Mouse (Mus musculus) G1E (cell line): ENCODE results near the gene Cnfn.

Experiments used
- CTCF ChIP-seq: IDR thresholded peaks from 2 replicates; pipeline ENCODE4 v1.5.1; 2012; ENCODE audit warnings: low read depth, low read length, inconsistent platforms, mixed read lengths
- GATA1 ChIP-seq: IDR thresholded peaks from 2 replicates; pipeline ENCODE4 v1.6.1; 2012; ENCODE audit warnings: borderline replicate concordance, low read length, inconsistent platforms, mixed read lengths
- POLR2AphosphoS5 ChIP-seq: IDR thresholded peaks from 2 replicates; pipeline ENCODE4 v1.6.1; 2012; ENCODE audit warnings: low read depth, low read length, inconsistent platforms; ENCODE audit not compliant: insufficient replicate concordance
- TAL1 ChIP-seq: conservative IDR thresholded peaks from 2 replicates; pipeline ENCODE4 v1.6.1; 2012; ENCODE audit warnings: low read depth, low read length, inconsistent platforms, mixed read lengths

DNA sequence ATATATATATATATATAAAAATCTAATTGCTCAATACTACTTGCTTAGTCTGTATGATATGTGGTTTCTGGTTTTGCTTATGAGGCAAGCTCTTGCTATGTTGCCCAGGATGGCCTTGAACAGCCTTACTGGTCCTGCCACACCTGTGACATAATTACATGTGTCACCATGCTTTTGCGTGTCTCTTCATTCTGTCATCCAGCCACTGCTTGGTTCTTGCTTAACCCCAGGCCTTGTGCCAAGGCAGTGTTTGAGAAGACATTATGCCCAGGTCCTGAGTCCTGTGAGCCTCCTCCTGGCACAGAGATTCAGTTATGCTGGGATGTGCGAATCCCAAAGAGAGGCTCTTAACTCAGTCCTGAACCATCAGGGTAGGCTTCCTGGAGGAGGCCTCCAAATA, 46.3 kb downstream of the Cnfn start:
- TF ChIP-seq CTCF: no peak
- TF ChIP-seq GATA1: no peak
- TF ChIP-seq TAL1: no peak
- no peak for TF ChIP-seq POLR2AphosphoS5
